Mouse (Mus musculus): ENCODE data around the gene Gpr84.
A peak's percentile ranks its signal among the peaks of the same experiment; 100 is the strongest.
"Not testable (repeated sequence)": the region's sequence is repeated elsewhere in the genome, so short reads cannot be mapped to it uniquely, and the experiment has no call there.

Gene Gpr84

DNA sequence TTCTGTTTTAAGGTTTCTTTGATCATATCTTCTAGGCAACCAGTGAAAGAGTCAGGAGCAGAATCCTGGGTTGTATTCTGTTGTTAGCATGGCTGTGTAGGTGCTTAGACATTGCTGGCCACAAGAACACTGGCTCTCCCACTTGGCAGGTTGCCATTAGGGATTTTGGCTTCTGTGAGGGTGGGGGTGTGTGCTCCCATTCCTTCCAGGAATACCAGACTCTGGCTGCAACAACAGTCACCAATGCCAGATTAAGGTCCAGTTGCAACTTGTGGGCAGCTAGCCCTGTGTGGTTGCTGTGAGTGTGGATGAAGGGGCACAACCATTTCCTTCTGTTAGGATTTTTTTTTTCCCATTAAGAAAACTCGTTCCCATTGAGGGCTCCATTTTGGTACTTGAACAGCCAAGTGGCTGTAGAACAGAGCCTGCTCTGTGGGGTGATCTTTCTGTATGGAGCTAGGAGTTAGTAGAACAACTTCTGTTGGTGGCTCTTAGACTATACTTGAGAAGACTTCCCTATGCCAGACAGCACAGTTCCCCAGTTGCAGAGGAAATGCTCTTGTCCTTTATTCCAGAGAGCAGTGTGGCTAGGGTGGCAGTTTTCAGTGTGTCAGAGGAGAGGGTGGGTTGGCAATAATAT, 24.5 kb downstream of the Gpr84 start:
- no peak for DNase-seq (ENCODE audit: low read depth, low spot score)

DNA sequence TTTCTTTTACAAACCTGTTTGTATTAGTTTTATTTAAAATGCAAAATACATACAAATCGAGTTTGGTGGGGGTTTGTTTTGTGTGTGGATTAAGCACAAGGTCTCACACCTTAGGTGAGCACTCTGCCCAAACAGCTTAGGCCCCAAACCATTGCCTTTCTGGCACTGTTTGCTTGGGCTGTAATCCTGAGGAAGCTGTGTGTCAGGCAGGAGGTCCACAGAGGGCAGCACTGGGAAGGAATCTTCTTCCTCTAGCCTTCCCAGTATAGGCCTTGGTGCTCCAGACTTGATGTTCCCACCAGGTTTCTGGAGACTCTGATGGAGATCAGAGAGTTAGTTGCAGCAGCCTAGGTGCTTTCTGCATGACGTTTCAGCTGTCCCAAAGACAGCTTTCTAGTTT, 25.8 kb downstream of the Gpr84 start:
- DNase-seq (ENCODE audit: low read depth, low spot score): no peak

DNA sequence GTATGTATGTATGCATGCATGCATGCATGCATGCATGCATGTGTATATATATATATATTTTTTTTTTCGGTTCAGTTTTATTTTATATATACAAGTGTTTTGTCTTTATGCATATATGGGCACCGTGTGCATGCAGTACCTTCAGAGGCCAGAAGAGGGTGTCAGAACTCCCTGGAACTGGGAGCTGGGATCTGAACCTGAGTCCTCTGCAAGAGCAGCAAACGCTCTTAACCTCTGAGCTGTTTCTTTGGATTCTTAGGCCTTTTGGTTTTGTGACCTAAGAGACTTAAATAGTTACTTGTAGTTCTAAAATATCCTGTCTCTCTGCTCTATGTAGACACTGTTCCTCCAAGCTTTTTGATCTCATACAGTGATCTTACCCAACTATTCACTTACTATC, 26.3 kb downstream of the Gpr84 start:
- peak; percentile 25 for DNase-seq (ENCODE audit: low read depth, low spot score)

DNA sequence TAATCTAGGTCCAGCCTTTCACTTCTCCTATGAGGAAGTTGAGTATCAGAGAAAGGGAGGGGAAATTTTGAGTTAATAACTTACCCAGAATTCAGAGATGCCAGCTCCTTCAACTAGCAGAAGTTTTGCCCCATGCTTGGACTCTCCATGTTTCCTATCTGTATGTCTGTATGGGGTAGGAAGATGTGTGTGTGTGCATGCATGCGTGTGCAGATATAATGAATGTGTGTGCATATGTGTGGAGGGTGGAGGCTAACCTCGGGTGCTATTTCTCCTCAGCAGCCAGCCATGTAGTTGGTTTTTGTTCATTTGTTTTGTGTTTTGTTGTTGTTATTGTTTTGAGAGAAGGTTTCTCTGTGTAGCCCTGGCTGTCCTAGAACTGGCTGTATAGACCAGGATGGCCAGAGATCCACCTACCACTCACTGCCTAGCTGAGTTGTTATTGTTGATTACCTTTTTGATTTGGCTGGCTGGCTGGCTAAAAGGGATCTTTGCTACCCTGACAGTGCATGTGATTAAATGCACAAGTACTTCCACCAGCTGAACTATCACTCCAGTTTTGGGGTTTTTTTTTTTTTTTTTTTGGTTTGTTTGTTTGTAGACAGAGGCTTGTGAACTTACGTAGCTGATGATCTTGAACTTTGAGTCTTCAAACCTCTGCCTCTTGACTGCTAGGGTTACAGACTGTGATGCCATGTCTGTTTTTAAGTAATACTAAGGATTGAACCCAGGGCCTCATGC, 28.8 kb downstream of the Gpr84 start:
- no peak for DNase-seq (ENCODE audit: low read depth, low spot score)

DNA sequence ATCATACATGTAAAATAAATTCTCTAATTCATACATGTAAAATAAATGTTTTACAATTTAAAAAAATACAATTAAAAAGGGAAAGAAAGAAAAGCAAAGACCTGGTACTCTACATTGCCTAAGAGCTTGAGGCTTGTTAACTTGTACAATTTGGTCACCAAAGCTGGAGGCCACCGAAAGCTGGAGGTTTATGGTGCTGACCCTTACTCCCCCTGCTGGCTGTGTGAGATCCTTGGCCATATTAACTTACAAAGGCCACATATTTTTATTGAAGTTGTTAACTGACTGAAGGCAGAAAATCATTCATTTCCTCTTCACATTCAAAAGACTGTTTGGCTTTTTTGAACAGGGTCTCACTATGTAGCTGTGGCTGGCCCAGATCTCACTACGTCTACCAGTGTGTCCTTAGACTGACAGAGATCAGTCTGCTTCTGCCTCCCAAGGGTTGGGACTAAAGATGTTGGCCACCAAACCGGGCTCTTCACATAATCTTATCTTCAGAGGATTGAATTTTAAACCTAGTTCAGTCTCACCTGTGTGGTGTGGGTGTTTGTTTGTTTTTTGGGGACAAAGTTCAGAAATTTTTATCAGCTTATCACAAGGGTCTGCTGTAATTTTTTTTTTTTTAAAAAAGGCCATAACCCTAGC, 29.5 kb downstream of the Gpr84 start:
- peak; percentile 65 for DNase-seq (ENCODE audit: low read depth, low spot score)

DNA sequence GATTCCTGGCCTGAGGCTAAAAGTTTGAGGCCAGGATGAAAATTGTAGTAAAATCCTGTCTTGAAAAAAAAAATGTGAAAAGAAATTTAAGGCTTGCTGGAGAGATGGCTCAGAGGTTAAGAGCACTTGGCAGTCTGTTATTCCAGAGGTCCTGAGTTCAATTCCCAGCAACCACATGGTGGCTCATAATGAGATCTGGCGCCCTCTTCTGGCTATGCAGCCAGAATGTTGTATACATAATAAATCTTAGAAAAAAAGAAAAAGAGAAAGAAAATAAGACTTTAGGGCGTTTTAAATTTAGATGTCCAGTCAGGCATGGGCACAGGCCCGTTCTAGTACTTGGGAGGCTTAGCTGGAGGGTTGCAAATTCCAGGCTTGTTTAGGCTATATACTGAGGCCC, 30.7 kb downstream of the Gpr84 start:
- peak; percentile 67 for DNase-seq (ENCODE audit: low read depth, low spot score)

DNA sequence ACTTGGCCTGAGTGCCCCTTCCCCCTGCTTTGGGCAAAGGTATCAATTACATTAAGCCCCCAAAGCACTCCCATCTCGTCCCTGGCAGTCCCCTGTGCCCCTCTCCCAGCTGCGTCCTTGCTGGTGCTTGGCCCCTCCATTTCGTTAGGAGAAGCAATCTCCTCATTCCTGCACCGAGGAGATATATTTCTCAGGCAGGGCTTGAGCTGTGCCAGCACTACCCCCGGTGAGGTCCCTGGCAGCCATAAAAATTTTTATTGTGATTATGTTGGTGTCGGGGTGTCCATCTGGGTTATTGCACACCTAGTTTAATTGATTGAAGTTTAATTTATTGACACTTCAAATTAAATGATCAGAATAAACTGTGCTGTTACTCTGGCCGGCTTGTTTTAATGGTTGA, 32.5 kb downstream of the Gpr84 start:
- no peak for DNase-seq (ENCODE audit: low read depth, low spot score)

DNA sequence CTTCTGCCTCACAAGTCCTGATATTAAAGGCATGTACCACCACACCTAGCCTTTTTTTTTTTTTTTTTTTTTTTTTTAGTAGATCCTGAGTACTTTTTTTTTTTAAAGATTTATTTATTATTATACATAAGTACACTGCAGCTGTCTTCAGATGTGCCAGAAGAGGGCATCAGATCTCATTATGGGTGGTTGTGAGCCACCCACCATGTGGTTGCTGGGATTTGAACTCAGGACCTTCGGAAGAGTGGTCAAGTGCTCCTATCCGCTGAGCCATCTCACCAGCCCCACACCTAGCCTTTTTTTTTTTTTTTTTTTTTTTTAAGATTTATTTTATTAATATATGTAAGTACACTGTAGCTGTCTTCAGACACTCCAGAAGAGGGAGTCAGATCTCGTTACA, 34.5 kb downstream of the Gpr84 start:
- not testable (repeated sequence) for DNase-seq (ENCODE audit: low read depth, low spot score)

DNA sequence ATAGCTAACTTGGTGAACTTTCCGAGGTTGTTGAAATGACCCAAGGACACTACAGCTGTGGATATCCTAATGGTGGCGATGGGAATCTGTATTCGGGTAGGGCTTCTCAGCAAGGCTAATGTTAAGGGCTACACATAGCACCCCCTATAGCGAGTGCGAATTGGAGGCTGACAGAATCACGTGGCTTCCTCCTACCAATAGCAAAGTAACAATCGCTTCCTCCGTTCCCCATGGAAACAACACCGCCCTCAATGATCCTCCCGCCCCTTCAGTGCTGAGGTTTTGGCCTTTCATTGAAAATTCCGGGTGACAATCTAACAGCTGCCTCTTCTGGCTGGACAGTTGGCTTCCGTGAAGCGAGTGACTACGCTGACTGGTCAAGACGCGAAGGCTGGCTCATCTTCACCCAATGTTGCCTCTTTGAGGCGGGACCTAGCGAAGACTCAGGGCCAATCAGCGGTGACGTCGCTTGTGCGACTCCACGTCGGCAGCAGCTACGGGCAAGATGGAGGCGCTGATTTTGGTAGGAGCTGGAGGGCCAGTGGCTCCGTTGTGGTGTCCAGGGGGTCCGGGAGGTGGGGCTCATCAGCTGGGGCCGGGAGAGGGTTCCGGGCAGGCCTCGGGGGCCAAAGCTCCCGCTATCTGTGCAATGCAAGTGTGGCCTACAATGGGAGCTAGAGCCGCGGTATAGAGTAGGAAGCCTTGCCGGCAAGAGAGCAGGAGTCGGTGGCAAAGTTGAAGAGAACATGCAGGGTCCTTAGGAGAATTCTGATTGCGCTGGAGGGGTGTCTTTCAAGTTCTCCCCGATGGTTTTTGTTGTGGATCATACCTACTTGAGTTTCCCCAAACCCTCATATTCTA, 37.8 kb downstream of the Gpr84 start, which contains the start of gene Copz1:
Gene Copz1, plus strand, starts transcription at position 296 of the 861 bp plus-strand sequence.
- peak; percentile 96 for DNase-seq (ENCODE audit: low read depth, low spot score)

DNA sequence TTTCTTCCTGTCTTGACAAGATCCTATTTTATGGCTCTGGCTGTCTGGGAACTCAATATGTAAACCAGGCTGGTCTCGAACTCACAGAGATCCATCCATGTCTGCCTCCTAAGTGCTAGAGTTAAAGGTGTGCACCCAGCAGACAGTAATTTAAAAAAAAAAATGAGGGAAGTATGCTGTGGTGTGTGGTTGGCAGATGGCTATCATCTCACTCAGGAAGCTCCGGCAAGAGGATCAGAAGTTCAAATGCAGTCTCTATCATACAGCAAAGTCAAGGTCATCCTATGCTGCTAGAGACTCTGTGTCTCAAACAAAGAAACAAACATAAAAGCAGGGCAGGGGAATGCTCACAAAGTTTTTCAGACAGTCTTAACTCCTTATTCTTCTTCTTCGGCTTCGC, 41.5 kb downstream of the Gpr84 start:
- DNase-seq (ENCODE audit: low read depth, low spot score): no peak

DNA sequence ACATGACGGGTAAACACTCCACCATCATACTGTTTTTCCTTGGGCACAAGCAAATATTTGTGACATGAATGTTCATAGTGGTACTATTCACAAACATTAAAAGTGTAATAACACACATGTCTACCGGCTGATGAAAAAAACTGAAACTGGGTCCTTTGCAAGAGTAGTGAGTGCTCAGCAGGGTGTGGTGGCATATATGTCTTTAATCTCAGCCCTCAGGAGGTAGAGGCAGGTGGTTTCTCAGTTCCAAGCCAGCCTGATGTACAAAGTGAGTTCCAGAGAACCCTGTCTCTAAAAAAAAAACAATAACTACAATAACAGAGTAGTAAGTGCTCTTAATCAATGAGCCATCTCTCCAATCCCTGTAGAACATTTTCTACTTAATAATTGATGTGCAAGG, 45.6 kb downstream of the Gpr84 start:
- no peak for DNase-seq (ENCODE audit: low read depth, low spot score)

DNA sequence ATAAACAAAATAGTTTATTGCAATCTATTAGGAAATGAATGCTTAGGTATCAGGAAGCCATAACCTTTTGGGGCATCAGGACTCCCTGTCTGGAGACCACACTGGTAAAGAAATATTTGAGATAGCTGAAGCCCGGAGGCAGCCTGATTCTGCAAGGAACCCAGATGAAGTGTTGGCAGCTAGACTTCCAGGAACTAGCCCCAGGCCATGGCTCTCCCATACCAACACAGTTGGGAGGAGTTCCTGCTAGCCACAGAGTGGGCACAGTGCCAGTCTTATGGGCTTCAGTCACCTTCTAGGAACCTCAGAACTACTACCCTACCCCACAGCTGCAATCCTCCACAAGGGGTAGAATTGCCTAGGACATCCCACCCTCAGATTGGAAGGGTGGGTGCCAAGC, 50.4 kb downstream of the Gpr84 start:
- DNase-seq (ENCODE audit: low read depth, low spot score): no peak

DNA sequence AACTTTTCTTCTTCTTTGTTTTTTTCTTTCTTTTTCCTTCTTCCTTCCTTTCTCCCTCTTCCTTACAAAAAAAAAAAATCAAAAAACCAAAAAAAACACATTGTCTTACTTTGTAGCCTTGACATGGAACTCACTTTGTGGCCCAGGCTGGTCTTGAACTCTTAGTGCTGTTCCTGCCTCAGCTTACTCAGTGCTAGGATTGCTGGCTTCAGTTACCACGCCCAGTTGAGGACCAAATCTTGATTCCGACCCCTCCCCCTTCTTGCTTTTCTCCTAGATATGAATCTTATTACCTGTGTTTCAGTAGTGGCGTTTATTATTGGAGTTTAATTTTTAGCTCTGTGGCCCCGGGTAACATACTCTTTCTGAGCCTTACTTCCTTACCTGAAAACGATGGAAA, 51.2 kb downstream of the Gpr84 start:
- DNase-seq (ENCODE audit: low read depth, low spot score): no peak

Measured in c-Kit-negative CD71-positive TER-119-positive erythroid progenitor cells, embryonic 14.5 days (primary cell).